Mouse (Mus musculus): ENCODE measurements at regions not wholly inside any gene's neighbourhood (a gene's known extent, or its start where the extent isn't known, plus 50 kb on each side); places are given as distances from the start of the nearest gene placed in this dataset.

- 49% methylated on average over 3 of the region's 3 CpGs for WGBS
- ATAC-seq (ENCODE audit: low FRiP score, low read depth): no peak
- no peaks in the 10 kb centered on the region for H3K27me3 ChIP-seq (ENCODE audit: control insufficient read depth, insufficient read depth, low read length)
These were observed 242.0 kb downstream of the Emx2 start for GRCm38 (mm10) chr19:59700187-59700586.

GRCm38 (mm10) chr19:59707106-59707505 is 236.3 kb downstream of the Rab11fip2 start:
- H3K27me3 ChIP-seq (ENCODE audit: control insufficient read depth, insufficient read depth, low read length): no peaks in the 10 kb centered on the region
- 69% methylated on average over 5 of the region's 5 CpGs for WGBS
- TF ChIP-seq POLR2A (IDR thresholded peaks at IDR 0.05; ENCODE audit: borderline replicate concordance, extremely low read depth, insufficient read depth, insufficient read length): no peak

More at GRCm38 (mm10) chr19:59700187-59700586, 242.0 kb downstream of the Emx2 start:
- H3K27ac ChIP-seq (replicated peaks; ENCODE audit: low read depth, low read length): no peak overlapping the region
- no peaks in the 10 kb centered on the region for H3K9me3 ChIP-seq (ENCODE audit: control insufficient read depth, low read length)
- no peak for TF ChIP-seq POLR2A (IDR thresholded peaks at IDR 0.05; ENCODE audit: borderline replicate concordance, extremely low read depth, insufficient read depth, insufficient read length)
- no peak for DNase-seq (ENCODE audit: low spot score)
- no peaks in the 10 kb centered on the region for H3K36me3 ChIP-seq (ENCODE audit: control insufficient read depth, insufficient read depth, low read length)
- H3K4me3 ChIP-seq (replicated peaks; ENCODE audit: low read length): no peak overlapping the region
- no peak overlapping the region for H3K9ac ChIP-seq (ENCODE audit: low read depth, low read length, severe bottlenecking)
- no peak overlapping the region for H3K4me2 ChIP-seq (replicated peaks; ENCODE audit: low read depth, low read length, severe bottlenecking)
- H3K4me1 ChIP-seq (ENCODE audit: control insufficient read depth, insufficient read depth, low read length): no peaks in the 10 kb centered on the region

GRCm38 (mm10) chr19:59709180-59709579 is 234.3 kb downstream of the Rab11fip2 start:
- H3K27me3 ChIP-seq (ENCODE audit: control insufficient read depth, insufficient read depth, low read length): no peaks in the 10 kb centered on the region
- no peaks in the 10 kb centered on the region for H3K9me3 ChIP-seq (ENCODE audit: control insufficient read depth, low read length)
- TF ChIP-seq POLR2A (IDR thresholded peaks at IDR 0.05; ENCODE audit: borderline replicate concordance, extremely low read depth, insufficient read depth, insufficient read length): no peak
- H3K9ac ChIP-seq (ENCODE audit: low read depth, low read length, severe bottlenecking): no peak overlapping the region
- 6% methylated on average over 2 of the region's 2 CpGs for WGBS
- ATAC-seq (ENCODE audit: low FRiP score, low read depth) (no peak), DNase-seq (ENCODE audit: low spot score) (no peak)
- H3K4me2 ChIP-seq (replicated peaks; ENCODE audit: low read depth, low read length, severe bottlenecking): no peak overlapping the region
- H3K36me3 ChIP-seq (ENCODE audit: control insufficient read depth, insufficient read depth, low read length): no peaks in the 10 kb centered on the region
- no peak overlapping the region for H3K27ac ChIP-seq (replicated peaks; ENCODE audit: low read depth, low read length)
- H3K4me1 ChIP-seq (ENCODE audit: control insufficient read depth, insufficient read depth, low read length): no peaks in the 10 kb centered on the region; the same call in 1 of the 2 replicates
- H3K4me3 ChIP-seq (replicated peaks; ENCODE audit: low read length): no peak overlapping the region

More at GRCm38 (mm10) chr19:59707106-59707505, 236.3 kb downstream of the Rab11fip2 start:
- Histone ChIP-seq H3K27ac (replicated peaks; ENCODE audit: low read depth, low read length) (no peak overlapping the region), H3K9ac (ENCODE audit: low read depth, low read length, severe bottlenecking) (no peak overlapping the region), H3K4me3 (replicated peaks; ENCODE audit: low read length) (no peak overlapping the region), H3K36me3 (ENCODE audit: control insufficient read depth, insufficient read depth, low read length) (no peaks in the 10 kb centered on the region), H3K9me3 (ENCODE audit: control insufficient read depth, low read length) (no peaks in the 10 kb centered on the region), H3K4me1 (ENCODE audit: control insufficient read depth, insufficient read depth, low read length) (no peaks in the 10 kb centered on the region; the same call in 1 of the 2 replicates), H3K4me2 (replicated peaks; ENCODE audit: low read depth, low read length, severe bottlenecking) (no peak overlapping the region)
- ATAC-seq (ENCODE audit: low FRiP score, low read depth) (no peak), DNase-seq (ENCODE audit: low spot score) (no peak)

- Histone ChIP-seq H3K4me2 (replicated peaks; ENCODE audit: low read depth, low read length, severe bottlenecking) (no peak overlapping the region), H3K36me3 (ENCODE audit: control insufficient read depth, insufficient read depth, low read length) (no peaks in the 10 kb centered on the region), H3K9me3 (ENCODE audit: control insufficient read depth, low read length) (no peaks in the 10 kb centered on the region), H3K4me1 (ENCODE audit: control insufficient read depth, insufficient read depth, low read length) (no peaks in the 10 kb centered on the region; the same call in 1 of the 2 replicates), H3K27me3 (ENCODE audit: control insufficient read depth, insufficient read depth, low read length) (peaks cover 13% of the 10 kb centered on the region; the same call in 1 of the 2 replicates), H3K27ac (replicated peaks; ENCODE audit: low read depth, low read length) (no peak overlapping the region), H3K9ac (ENCODE audit: low read depth, low read length, severe bottlenecking) (no peak overlapping the region), H3K4me3 (replicated peaks; ENCODE audit: low read length) (no peak overlapping the region)
- ATAC-seq (ENCODE audit: low FRiP score, low read depth) (no peak), DNase-seq (ENCODE audit: low spot score) (no peak)
- TF ChIP-seq POLR2A (IDR thresholded peaks at IDR 0.05; ENCODE audit: borderline replicate concordance, extremely low read depth, insufficient read depth, insufficient read length): no peak
- WGBS: 81% methylated on average over 2 of the region's 2 CpGs
These were observed 228.4 kb downstream of the Rab11fip2 start for GRCm38 (mm10) chr19:59715086-59715485.

- WGBS: 11% methylated on average over 8 of the region's 8 CpGs
- ATAC-seq (ENCODE audit: low FRiP score, low read depth) (no peak), DNase-seq (ENCODE audit: low spot score) (no peak)
- no peak overlapping the region for H3K27ac ChIP-seq (replicated peaks; ENCODE audit: low read depth, low read length)
- H3K9ac ChIP-seq (ENCODE audit: low read depth, low read length, severe bottlenecking): no peak overlapping the region
- H3K36me3 ChIP-seq (ENCODE audit: control insufficient read depth, insufficient read depth, low read length): no peaks in the 10 kb centered on the region
- peaks cover 13% of the 10 kb centered on the region; the same call in 1 of the 2 replicates for H3K27me3 ChIP-seq (ENCODE audit: control insufficient read depth, insufficient read depth, low read length)
- no peak overlapping the region for H3K4me3 ChIP-seq (replicated peaks; ENCODE audit: low read length)
- peaks cover 5% of the 10 kb centered on the region for H3K9me3 ChIP-seq (ENCODE audit: control insufficient read depth, low read length)
- H3K4me1 ChIP-seq (ENCODE audit: control insufficient read depth, insufficient read depth, low read length): 0 out of 2 replicates have a peak, but pooled peaks cover 5% of the 10 kb centered on the region
- H3K4me2 ChIP-seq (replicated peaks; ENCODE audit: low read depth, low read length, severe bottlenecking): no peak overlapping the region
- no peak for TF ChIP-seq POLR2A (IDR thresholded peaks at IDR 0.05; ENCODE audit: borderline replicate concordance, extremely low read depth, insufficient read depth, insufficient read length)
These were observed 225.5 kb downstream of the Rab11fip2 start for GRCm38 (mm10) chr19:59717813-59718483.

Data from limb, embryonic 14.5 days (tissue).